Mouse (Mus musculus) MEL (cell line): ENCODE measurements around the gene Gm21970. TPM values are rescaled to one million over a fixed set of nuclear protein-coding genes. Genes with fewer than 3 reads are reported as not detected.

ENCODE experiments used
- DNase-seq: peaks from one replicate; pipeline ENCODE4 v3.0.0; 2011; ENCODE audit warnings: low read depth, low spot score
- H3K27ac ChIP-seq: 2 replicates; pipeline ENCODE4 v1.5.1; 2012; ENCODE audit warnings: low read depth, mild to moderate bottlenecking, control low read depth, low read length, moderate library complexity; ENCODE audit not compliant: control insufficient read depth
- H3K27me3 ChIP-seq, 2 experiments: fragments of 150-350 bp in 1 of 2; sonication (generic) in 1 of 2; 2 replicates each; pipeline ENCODE4 v1.6.1; 2012; ENCODE audit warnings: low read length in 2 of 2, mild to moderate bottlenecking in 2 of 2, improper control_type of control experiment in 1 of 2, moderate library complexity in 1 of 2; ENCODE audit not compliant: insufficient read depth in 2 of 2, control insufficient read depth in 1 of 2
- H3K36me3 ChIP-seq, 2 experiments: 2 replicates each; pipeline ENCODE4 v1.6.1; 2012 to 2014; ENCODE audit warnings: low read length in 2 of 2, improper control_type of control experiment in 1 of 2, inconsistent platforms in 1 of 2, mild to moderate bottlenecking in 1 of 2; ENCODE audit not compliant: insufficient read depth in 2 of 2, control insufficient read depth in 1 of 2
- H3K4me1 ChIP-seq, 2 experiments: fragments of 150-350 bp in 1 of 2; sonication (generic) in 1 of 2; 2 replicates each; pipeline ENCODE4 v1.6.1; 2012; ENCODE audit warnings: low read length in 2 of 2, improper control_type of control experiment in 1 of 2, mild to moderate bottlenecking in 1 of 2; ENCODE audit not compliant: insufficient read depth in 2 of 2, control insufficient read depth in 1 of 2
- H3K4me3 ChIP-seq, 2 experiments: fragments of 150-350 bp in 1 of 2; sonication (generic) in 1 of 2; 2 replicates each; pipeline ENCODE4 v1.5.1; 2012; ENCODE audit warnings: low read depth in 2 of 2, low read length in 2 of 2, mild to moderate bottlenecking in 2 of 2, moderate library complexity in 2 of 2, control low read depth in 1 of 2, improper control_type of control experiment in 1 of 2; ENCODE audit not compliant: control insufficient read depth in 1 of 2, insufficient read depth in 1 of 2
- H3K79me2 ChIP-seq: 2 replicates; pipeline ENCODE4 v1.6.1; 2012; ENCODE audit warnings: mild to moderate bottlenecking, low read length, moderate library complexity; ENCODE audit not compliant: control insufficient read depth, poor library complexity, insufficient read depth
- H3K9ac ChIP-seq: 2 replicates; pipeline ENCODE4 v1.6.1; 2012; ENCODE audit warnings: low read depth, mild to moderate bottlenecking, control low read depth, low read length, moderate library complexity; ENCODE audit not compliant: control insufficient read depth, poor library complexity, severe bottlenecking
- H3K9me3 ChIP-seq: fragments of 150-350 bp; sonication (generic); replicated peaks from 2 replicates; pipeline ENCODE4 v1.6.1; 2012; ENCODE audit warnings: mild to moderate bottlenecking, low read length, improper control_type of control experiment, moderate library complexity; ENCODE audit not compliant: insufficient read depth
- CTCF ChIP-seq, 3 experiments: IDR thresholded peaks in 2 of 3; conservative IDR thresholded peaks in 1 of 3; 2 replicates each; pipeline ENCODE4 v1.5.1; 2011 to 2012; ENCODE audit warnings: low read length in 3 of 3, low read depth in 2 of 3, mild to moderate bottlenecking in 2 of 3, improper control_type of control experiment in 1 of 3, inconsistent platforms in 1 of 3, mixed read lengths in 1 of 3, moderate library complexity in 1 of 3; ENCODE audit not compliant: control insufficient read depth in 1 of 3, insufficient read depth in 1 of 3, poor library complexity in 1 of 3, severe bottlenecking in 1 of 3
- E2F4 ChIP-seq: IDR thresholded peaks from 2 replicates; pipeline ENCODE4 v1.6.1; 2011; ENCODE audit warnings: low read depth, low read length, improper control_type of control experiment, borderline replicate concordance
- ELF1 ChIP-seq: IDR thresholded peaks from 2 replicates; pipeline ENCODE4 v1.6.1; 2014; ENCODE audit warnings: low read depth, mild to moderate bottlenecking, inconsistent platforms, low read length, improper control_type of control experiment, moderate library complexity
- EP300 ChIP-seq, 2 experiments: IDR thresholded peaks; 2 replicates each; pipeline ENCODE4 v1.6.1; 2011; ENCODE audit warnings: improper control_type of control experiment in 2 of 2, low read length in 2 of 2, low read depth in 1 of 2, mild to moderate bottlenecking in 1 of 2
- ETS1 ChIP-seq: IDR thresholded peaks from 2 replicates; pipeline ENCODE4 v1.6.1; 2012; ENCODE audit warnings: low read depth, mild to moderate bottlenecking, inconsistent platforms, low read length, improper control_type of control experiment, moderate library complexity
- GATA1 ChIP-seq: IDR thresholded peaks from 2 replicates; pipeline ENCODE4 v1.6.1; 2011; ENCODE audit warnings: low read depth, low read length, improper control_type of control experiment
- HCFC1 ChIP-seq: IDR thresholded peaks from 2 replicates; pipeline ENCODE4 v1.6.1; 2012; ENCODE audit warnings: low read depth, mild to moderate bottlenecking, inconsistent platforms, low read length, improper control_type of control experiment, moderate library complexity
- JUND ChIP-seq: IDR thresholded peaks from 2 replicates; pipeline ENCODE4 v1.6.1; 2011; ENCODE audit warnings: low read depth, mild to moderate bottlenecking, improper control_type of control experiment, low read length
- MAFK ChIP-seq: IDR thresholded peaks from 2 replicates; pipeline ENCODE4 v1.6.1; 2011; ENCODE audit warnings: low read depth, mild to moderate bottlenecking, low read length, improper control_type of control experiment, borderline replicate concordance
- MAZ ChIP-seq: IDR thresholded peaks from 2 replicates; pipeline ENCODE4 v1.6.1; 2012; ENCODE audit warnings: low read depth, mild to moderate bottlenecking, inconsistent platforms, low read length, improper control_type of control experiment
- MYC ChIP-seq: IDR thresholded peaks from 2 replicates; pipeline ENCODE4 v1.6.1; 2011; ENCODE audit warnings: low read depth, mild to moderate bottlenecking, low read length, improper control_type of control experiment, moderate library complexity
- NELFE ChIP-seq: IDR thresholded peaks from 2 replicates; pipeline ENCODE4 v1.6.1; 2011; ENCODE audit warnings: low read depth, low read length, improper control_type of control experiment
- NRF1 ChIP-seq: IDR thresholded peaks from 2 replicates; pipeline ENCODE4 v1.6.1; 2014; ENCODE audit warnings: low read depth, mild to moderate bottlenecking, inconsistent platforms, low read length, improper control_type of control experiment, moderate library complexity; ENCODE audit not compliant: poor library complexity, insufficient read depth, severe bottlenecking
- POLR2A ChIP-seq, 2 experiments: IDR thresholded peaks; 2 replicates each; pipeline ENCODE4 v1.6.1; 2011 to 2012; ENCODE audit warnings: low read length in 2 of 2, mild to moderate bottlenecking in 2 of 2, control low read depth in 1 of 2, improper control_type of control experiment in 1 of 2, low read depth in 1 of 2, moderate library complexity in 1 of 2; ENCODE audit not compliant: control insufficient read depth in 1 of 2, insufficient read depth in 1 of 2, poor library complexity in 1 of 2
- POLR2AphosphoS2 ChIP-seq: IDR thresholded peaks from 2 replicates; pipeline ENCODE4 v1.6.1; 2011; ENCODE audit warnings: low read length, improper control_type of control experiment
- SIN3A ChIP-seq: IDR thresholded peaks from 2 replicates; pipeline ENCODE4 v1.6.1; 2012; ENCODE audit warnings: low read length, improper control_type of control experiment, inconsistent platforms
- SMC3 ChIP-seq: IDR thresholded peaks from 2 replicates; pipeline ENCODE4 v1.6.1; 2011; ENCODE audit warnings: low read depth, low read length, improper control_type of control experiment
- TAL1 ChIP-seq: IDR thresholded peaks from 2 replicates; pipeline ENCODE4 v1.6.1; 2012; ENCODE audit warnings: mild to moderate bottlenecking, inconsistent platforms, low read length, moderate library complexity, mixed read lengths
- TCF12 ChIP-seq: IDR thresholded peaks from 2 replicates; pipeline ENCODE4 v1.6.1; 2014; ENCODE audit warnings: low read depth, mild to moderate bottlenecking, inconsistent platforms, low read length, improper control_type of control experiment, moderate library complexity
- UBTF ChIP-seq: IDR thresholded peaks from 2 replicates; pipeline ENCODE4 v1.6.1; 2012; ENCODE audit warnings: low read depth, mild to moderate bottlenecking, inconsistent platforms, low read length, improper control_type of control experiment, moderate library complexity, borderline replicate concordance; ENCODE audit not compliant: insufficient read depth
- USF2 ChIP-seq, 2 experiments: IDR thresholded peaks; 2 replicates each; pipeline ENCODE4 v1.6.1; 2011 to 2012; ENCODE audit warnings: improper control_type of control experiment in 2 of 2, low read length in 2 of 2, borderline replicate concordance in 1 of 2, inconsistent platforms in 1 of 2, low read depth in 1 of 2, mild to moderate bottlenecking in 1 of 2; ENCODE audit not compliant: insufficient read depth in 1 of 2
- ZC3H11A ChIP-seq: IDR thresholded peaks from 2 replicates; pipeline ENCODE4 v1.6.1; 2012; ENCODE audit warnings: low read depth, mild to moderate bottlenecking, inconsistent platforms, low read length, improper control_type of control experiment
- ZMIZ1 ChIP-seq: IDR thresholded peaks from 2 replicates; pipeline ENCODE4 v1.6.1; 2012; ENCODE audit warnings: low read depth, mild to moderate bottlenecking, inconsistent platforms, low read length, improper control_type of control experiment, moderate library complexity
- polyA plus RNA-seq, 2 experiments: library from polyadenylated mRNA; stranded (reverse) in 1 of 2; unstranded in 1 of 2; fragments of >175 nt in 1 of 2; fragments of >200 nt in 1 of 2; gene quantifications; 2 replicates each; pipeline versions ENCODE4 v1.2.1 to v1.2.4; 2012; ENCODE audit warnings: low replicate concordance in 2 of 2, low read depth in 1 of 2; ENCODE audit not compliant: insufficient read length in 2 of 2, insufficient read depth in 1 of 2, missing spikeins in 1 of 2
- total RNA-seq: library from RNA; depleted of rRNA; stranded (reverse); fragments of 300-350 nt; gene quantifications from 2 replicates; pipeline ENCODE4 v1.2.3, GENCODE M21; 2012

Gene Gm21970
- total and polyA plus RNA-seq, 3 experiments, result not detected

DNA sequence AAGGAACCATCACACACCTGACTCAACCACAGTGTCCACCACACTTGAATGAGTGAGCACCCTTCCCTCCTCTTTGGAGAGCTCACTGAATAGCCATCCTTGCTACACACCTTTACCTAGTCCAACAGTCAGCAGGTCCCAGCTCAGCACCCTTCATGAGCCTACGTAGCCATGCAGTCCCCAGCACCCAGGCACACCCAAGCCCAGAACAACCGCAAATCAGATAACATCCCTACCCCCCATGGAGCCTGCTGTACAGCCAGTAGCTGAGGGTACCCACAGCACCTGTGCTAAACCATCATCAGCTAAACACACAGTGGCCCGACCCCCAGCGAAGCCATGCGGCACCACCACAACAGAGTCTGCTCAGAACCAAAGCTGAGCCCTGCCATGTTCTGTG, 56.6 kb downstream of the Gm21970 start:
- Histone ChIP-seq H3K9me3 (no peaks in the 10 kb centered on the region), H3K4me3 (no peak overlapping the region), H3K27me3 (no peaks in the 10 kb centered on the region), H3K79me2 (no peaks in the 10 kb centered on the region), H3K4me1 (peaks cover 25 to 39% of the 10 kb centered on the region in 2 experiments), H3K9ac (no peak overlapping the region), H3K36me3 (peaks cover 0 to 31% of the 10 kb centered on the region in 2 experiments; a peak in 2 of 4 replicates), H3K27ac (peak overlapping the region; percentile 51)
- peak; percentile 72 for DNase-seq
- TF ChIP-seq GATA1 (peak; percentile 79), POLR2AphosphoS2 (no peak), NELFE (no peak), EP300 (IDR thresholded peaks at IDR 0.05; ENCODE audit: low read depth in 1 of 2, low read length in 2 of 2) (peak; percentile 38 to 62; a peak in 3 of 4 replicates), ETS1 (peak; percentile 72), USF2 (IDR thresholded peaks at IDR 0.05; ENCODE audit: borderline replicate concordance in 1 of 2, insufficient read depth in 1 of 2, low read depth in 1 of 2, low read length in 2 of 2) (no peak), TCF12 (peak; percentile 10; the same call in 1 of the 2 replicates), E2F4 (no peak), CTCF (IDR thresholded peaks at IDR 0.05 in 2 of 3, conservative IDR thresholded peaks at IDR 0.05 in 1 of 3; ENCODE audit: control insufficient read depth in 1 of 3, insufficient read depth in 1 of 3, low read depth in 2 of 3, low read length in 3 of 3, poor library complexity in 1 of 3, severe bottlenecking in 1 of 3) (no peak), MAZ (peak; percentile 33; the same call in 1 of the 2 replicates)

DNA sequence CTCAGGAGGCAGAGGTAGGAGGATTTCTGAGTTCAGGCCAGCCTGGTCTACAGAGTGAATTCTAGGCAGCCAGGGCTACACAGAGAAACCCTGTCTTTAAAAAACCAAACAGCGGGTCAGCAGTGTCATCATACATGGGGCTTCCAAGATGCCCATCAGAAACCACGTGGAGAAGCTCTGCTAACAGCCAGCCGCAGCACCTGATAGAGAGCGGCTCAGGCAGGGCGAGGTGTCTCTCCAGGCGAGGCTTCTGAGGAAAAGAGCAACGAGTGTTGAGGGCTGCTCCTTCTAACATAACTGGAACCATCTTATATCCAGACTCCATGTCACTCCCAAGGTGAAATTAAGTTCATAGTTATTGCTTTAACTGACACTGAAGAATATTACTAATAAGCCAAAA, 57.4 kb downstream of the Gm21970 start:
- Histone ChIP-seq H3K27ac (no peak overlapping the region), H3K9me3 (no peaks in the 10 kb centered on the region), H3K36me3 (peaks cover 0 to 31% of the 10 kb centered on the region in 2 experiments; a peak in 2 of 4 replicates), H3K79me2 (no peaks in the 10 kb centered on the region), H3K4me3 (no peak overlapping the region), H3K27me3 (no peaks in the 10 kb centered on the region), H3K9ac (no peak overlapping the region), H3K4me1 (peaks cover 25 to 38% of the 10 kb centered on the region in 2 experiments)
- no peak for DNase-seq
- TF ChIP-seq JUND (no peak), NELFE (no peak), USF2 (IDR thresholded peaks at IDR 0.05; ENCODE audit: borderline replicate concordance in 1 of 2, insufficient read depth in 1 of 2, low read depth in 1 of 2, low read length in 2 of 2) (no peak), SIN3A (no peak), CTCF (IDR thresholded peaks at IDR 0.05 in 2 of 3, conservative IDR thresholded peaks at IDR 0.05 in 1 of 3; ENCODE audit: control insufficient read depth in 1 of 3, insufficient read depth in 1 of 3, low read depth in 2 of 3, low read length in 3 of 3, poor library complexity in 1 of 3, severe bottlenecking in 1 of 3) (no peak), EP300 (IDR thresholded peaks at IDR 0.05; ENCODE audit: low read depth in 1 of 2, low read length in 2 of 2) (no peak), ZC3H11A (no peak), MAZ (no peak), ELF1 (no peak), TAL1 (no peak), ZMIZ1 (no peak), GATA1 (no peak), SMC3 (no peak), POLR2A (IDR thresholded peaks at IDR 0.05; ENCODE audit: control insufficient read depth in 1 of 2, insufficient read depth in 1 of 2, low read depth in 1 of 2, low read length in 2 of 2, poor library complexity in 1 of 2) (no peak), MAFK (no peak), NRF1 (no peak), HCFC1 (no peak), MYC (no peak), TCF12 (no peak), UBTF (no peak)
